Mouse (Mus musculus) left cerebral cortex, postnatal 36 days (tissue): ENCODE data around the gene Nxn. TPM values are rescaled to one million over a fixed set of nuclear protein-coding genes. Genes with fewer than 3 reads are reported as not detected.

Experiments used
- DNase-seq, 2 experiments: peaks; one replicate each; pipeline ENCODE4 v3.0.0; 2021 to 2022; ENCODE audit warnings: low spot score in 2 of 2, mixed read lengths in 1 of 2
- intact Hi-C: fragments of 180-260 bp; cut with DNase I; formaldehyde crosslinking; loops from one replicate; pipeline ENCODE4 v1.15.1; 2025
- total RNA-seq, 2 experiments: library from RNA; stranded (reverse); gene quantifications; 2 replicates each; pipeline ENCODE4 v1.2.3; 2021

The Nxn gene
- total RNA-seq: 10 to 100 TPM; 11.0 to 11.6 TPM

DNA sequence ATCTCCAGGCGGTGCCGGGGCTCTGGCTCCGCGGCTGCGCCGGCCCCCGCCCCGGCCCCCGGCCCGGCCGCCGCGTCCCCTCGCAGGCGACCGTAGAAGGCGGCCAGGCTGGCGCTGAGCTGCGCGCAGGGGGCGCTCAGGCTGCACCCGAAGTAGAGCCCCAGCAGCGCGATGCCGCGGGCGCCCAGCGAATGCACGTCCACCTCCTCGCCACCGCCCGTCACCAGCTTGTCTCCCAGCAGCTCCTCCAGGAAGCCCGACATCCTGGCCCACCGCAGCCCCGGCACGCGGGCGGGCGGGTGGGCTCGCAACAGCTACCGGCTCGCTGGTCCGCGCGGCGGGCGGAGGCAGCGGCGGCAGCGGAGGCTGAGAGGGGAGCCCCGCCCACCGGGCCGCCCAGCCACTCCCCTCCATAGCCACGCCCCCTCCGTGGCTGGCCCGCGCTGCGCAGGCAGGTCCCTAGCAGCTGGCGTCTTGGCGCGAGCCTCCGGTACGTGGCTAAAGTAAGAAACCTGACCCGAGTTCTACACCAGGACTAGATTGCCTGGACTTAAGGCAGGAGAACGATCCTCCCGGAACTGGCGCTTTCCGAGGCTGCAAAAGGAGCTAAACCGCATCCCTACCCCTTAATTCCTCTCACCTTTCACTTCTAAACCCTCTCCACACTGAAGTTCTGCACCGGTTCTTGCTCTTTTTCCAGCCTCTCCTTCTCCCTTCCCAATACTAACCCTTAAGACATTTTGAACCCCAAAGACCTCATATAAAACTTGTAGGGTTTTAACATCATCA, at the start of gene Nxn:
Gene Nxn (minus strand): TSS at position 343 of the 789 bp plus-strand sequence.
- intact Hi-C loops: loop anchor here (1.0 to 5.0 kb wide), 2 partner anchors 127 to 146 kb away; no protein-coding TSS in a partner anchor
- peak; percentile 80 for DNase-seq

DNA sequence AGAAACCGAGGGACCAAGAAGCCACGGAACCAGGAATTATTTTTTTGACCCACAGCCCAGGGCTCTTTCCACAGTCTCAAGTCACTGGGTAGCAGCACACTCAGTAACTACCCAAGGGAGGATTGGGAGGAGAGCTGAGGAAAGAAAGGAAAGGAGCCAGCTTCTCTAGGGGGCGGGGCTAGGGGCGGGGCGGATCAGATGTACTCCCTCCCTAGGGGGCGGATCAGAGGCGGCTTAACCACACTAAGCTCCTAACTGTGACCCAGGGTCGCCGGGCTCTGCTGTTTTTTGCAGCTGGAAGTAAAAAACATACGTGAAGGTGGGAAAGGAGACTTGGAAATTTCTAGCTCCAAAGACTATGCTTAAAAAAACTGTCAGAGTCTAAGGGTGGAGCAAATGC, 47.3 kb upstream of the Nxn start:
- no peak for DNase-seq
- intact Hi-C loops: no loop called here

DNA sequence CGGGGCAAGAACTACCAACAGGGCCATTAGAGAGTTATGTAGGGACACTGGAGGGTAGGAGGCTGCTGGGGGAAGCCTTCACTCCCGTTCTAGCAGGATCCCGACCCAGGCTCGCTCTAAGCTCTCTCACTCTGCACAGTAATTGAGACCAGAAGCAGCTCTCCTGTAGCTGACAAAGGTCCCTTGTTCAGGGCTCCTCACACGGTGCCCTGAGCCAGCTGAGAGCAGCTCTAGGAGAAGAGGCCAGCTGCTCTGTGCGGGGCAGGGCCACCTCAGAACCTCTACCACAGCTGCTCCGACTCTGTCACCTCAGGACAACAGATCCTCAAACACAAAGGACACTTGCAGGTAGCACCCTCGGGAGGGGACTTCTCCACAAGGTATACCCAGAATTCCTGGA, 46.5 kb upstream of the Nxn start:
- no peak for DNase-seq
- intact Hi-C loops: no loop called here

DNA sequence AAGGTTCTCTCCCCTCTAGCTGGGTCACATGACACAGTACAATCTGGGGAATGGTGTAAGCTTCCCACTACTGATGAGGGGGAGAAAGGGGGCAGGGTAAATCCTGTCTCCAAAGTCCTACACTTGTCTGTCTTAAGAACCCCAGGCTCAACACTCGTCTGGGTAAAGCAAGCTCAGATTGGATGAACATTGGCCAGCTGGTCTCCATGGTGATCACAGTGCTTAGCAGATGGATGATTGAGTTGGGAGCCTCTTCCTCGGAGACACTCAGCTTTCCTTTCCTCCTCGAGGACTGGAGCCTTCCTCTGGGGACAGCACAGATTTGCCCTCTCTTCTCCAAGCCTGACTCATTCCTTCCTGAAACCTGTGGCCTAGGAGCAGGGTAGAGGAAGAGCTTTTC, 40.7 kb upstream of the Nxn start:
- DNase-seq: peak; percentile 45 to 60
- intact Hi-C loops: no loop called here

DNA sequence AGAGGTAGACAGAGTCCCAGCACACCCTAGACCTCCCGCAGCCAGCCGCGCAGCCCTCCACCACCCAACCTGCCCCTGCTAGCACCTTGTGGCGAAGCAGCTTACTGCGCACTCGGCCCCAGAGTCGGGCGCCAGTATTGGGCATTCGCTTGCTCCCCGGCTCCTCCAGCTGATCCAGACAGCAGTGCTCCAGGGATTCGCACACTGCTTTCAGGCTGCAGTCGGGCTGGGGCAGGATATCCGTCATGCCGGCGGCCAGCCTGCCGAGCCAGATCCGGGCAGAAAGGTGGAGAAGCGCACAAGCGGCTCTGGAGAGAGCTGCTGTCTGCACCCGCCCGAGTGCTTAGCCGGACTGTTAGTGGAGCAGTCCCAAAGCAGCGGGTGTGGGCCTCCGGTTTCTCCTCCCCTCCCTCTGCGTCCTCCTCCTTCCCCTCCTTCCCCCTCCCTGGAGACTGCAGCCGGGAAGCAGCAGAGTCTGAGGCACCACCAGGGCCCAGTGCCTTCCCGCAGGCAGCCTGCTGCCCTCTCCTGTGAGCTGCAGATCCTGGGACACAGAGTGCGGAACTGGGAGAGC, 38.0 kb upstream of the Nxn start:
- intact Hi-C loops: no loop called here
- DNase-seq: peak in 1 of 2 experiments; percentile 45

- no peak for DNase-seq
- intact Hi-C loops: no loop called here
Observed at GRCm38 (mm10) chr11:76436009-76436408, 37.1 kb upstream of the Nxn start.

- DNase-seq: no peak
- intact Hi-C loops: no loop called here
Observed at GRCm38 (mm10) chr11:76429966-76430631, 31.2 kb upstream of the Nxn start.

DNA sequence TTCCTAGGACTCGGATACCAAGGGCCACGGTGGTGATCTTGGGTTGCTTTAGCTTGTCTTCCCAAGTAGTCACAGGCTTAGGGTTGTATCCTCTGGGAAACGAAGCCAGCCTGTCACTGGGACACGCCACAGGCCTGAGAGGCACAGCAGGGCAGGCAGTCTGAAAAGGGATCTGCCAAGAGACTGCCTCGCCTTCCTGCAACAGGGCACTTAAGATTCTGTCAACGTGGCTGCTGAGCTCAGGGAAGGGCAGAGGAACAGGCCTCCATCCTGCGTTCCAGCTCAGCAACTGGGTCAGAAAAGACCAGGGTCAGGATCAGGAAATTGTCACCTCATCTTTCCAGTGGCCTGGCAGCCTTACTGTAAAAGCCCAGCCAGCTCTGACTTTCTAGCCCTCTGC, 30.6 kb upstream of the Nxn start:
- DNase-seq: no peak
- intact Hi-C loops: no loop called here

GRCm38 (mm10) chr11:76429046-76429445, 30.1 kb upstream of the Nxn start:
- DNase-seq: no peak
- intact Hi-C loops: no loop called here

DNA sequence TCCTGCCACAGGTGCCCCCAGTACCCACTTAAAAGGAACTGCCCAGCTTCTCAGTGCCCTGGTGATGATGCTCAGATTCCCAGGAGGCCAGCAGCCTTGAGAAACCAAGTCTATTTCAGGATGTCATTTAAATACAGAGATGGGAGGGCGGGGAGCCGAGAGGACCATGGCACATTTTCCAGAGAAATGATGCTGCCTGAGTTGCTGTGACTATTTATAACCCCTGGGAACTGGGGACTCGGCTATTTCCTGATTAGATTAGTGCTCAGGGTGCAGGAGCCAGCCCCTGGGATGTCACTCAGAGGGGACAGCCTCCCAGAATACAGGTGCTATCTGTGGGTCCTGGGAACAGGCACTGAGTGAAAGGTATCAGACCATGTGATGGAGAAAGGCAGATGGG, 28.8 kb upstream of the Nxn start:
- intact Hi-C loops: no loop called here
- DNase-seq: no peak

DNA sequence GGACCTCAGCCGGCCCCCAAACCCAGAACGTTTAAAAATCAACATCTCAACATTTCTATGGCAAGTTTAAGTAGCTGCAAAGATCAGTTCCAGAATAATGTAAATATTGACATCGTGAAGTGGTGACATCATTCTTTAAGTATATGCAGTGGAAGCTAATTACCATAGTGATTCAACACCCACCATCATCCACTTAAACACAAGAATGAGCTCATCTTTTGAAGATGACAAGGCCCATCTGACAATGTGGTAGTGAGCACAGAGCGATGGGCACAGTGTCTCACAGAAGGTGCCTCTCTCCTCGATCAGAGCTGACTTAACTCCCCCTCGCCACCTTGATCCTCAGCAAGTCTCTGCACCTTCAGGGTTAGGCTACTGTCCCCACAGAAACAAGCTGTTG, 26.8 kb upstream of the Nxn start:
- intact Hi-C loops: no loop called here

GRCm38 (mm10) chr11:76420896-76421295, 22.0 kb upstream of the Nxn start:
- intact Hi-C loops: no loop called here
- DNase-seq: no peak

More for the DNA sequence above, 26.8 kb upstream of the Nxn start:
- no peak for DNase-seq

GRCm38 (mm10) chr11:76419179-76419578, 20.2 kb upstream of the Nxn start:
- intact Hi-C loops: no loop called here
- DNase-seq: no peak

DNA sequence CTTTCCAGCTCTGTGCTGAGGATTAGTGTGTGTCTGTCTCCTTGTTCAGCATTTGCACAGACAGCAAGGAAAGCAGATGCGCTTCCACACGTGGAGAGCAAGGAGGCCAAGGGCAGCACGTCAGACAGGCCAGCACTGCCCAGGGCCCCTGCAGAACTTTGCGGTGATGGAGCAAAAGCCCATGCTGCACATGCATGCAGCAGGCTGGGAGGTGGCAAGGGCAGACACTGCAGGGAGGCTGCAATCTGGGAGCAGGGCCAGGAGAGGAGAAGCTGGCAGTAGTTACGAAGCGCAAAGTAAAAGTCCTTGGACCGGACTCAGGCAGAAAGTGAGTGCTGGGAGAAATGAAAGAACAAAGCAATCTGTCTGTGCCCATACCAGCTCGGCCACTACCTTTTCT, 19.5 kb upstream of the Nxn start:
- peak in 1 of 2 experiments; percentile 73 for DNase-seq
- intact Hi-C loops: no loop called here

DNA sequence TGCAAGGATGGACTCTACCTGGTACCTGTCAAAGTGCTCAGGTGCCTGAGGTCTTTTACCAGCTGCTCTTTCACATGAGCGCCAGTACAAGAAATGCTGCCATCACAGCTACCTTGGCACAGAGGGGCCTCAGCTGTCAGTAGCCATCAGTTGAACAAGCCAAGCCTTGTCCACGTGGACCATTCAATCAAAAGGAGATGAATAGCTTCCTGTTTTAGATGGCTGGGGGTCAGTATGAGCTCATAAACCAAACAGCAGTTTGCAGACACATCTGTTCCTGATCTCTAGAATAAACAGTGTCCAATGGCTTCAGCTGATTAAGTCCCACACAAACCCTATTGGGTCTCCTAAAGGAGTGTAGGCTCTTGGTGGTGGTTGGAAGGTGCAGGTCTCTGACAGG, 17.0 kb upstream of the Nxn start:
- no peak for DNase-seq
- intact Hi-C loops: no loop called here

GRCm38 (mm10) chr11:76415001-76415400, 16.1 kb upstream of the Nxn start:
- DNase-seq: no peak
- intact Hi-C loops: no loop called here

GRCm38 (mm10) chr11:76413202-76413601, 14.3 kb upstream of the Nxn start:
- no peak for DNase-seq
- intact Hi-C loops: no loop called here

DNA sequence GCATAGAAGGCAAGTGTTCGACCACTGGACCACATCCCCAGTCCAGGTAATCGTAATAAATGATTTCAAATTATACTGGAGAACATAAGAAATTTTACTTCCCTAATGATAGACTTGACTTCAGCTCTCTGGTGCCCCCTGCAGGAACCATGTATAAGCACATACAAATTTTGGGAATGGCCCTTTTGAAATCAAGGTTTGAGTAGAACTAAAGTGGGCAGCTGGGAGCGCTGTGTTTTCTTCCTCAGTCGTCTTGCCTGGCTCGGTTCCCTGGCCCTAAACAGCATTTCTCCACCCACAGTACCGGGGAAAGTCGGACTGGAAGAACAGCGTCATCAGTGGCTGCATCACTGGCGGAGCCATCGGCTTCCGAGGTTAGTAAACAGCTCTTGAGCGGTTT, 11.9 kb upstream of the Nxn start:
- DNase-seq: peak; percentile 56 to 61
- intact Hi-C loops: loop anchor here (2.0 kb wide), 1 partner anchor 44 kb away; no protein-coding TSS in a partner anchor

- DNase-seq: peak; percentile 96 to 97
- intact Hi-C loops: no loop called here
Observed at GRCm38 (mm10) chr11:76406702-76407583, 8.0 kb upstream of the Nxn start, which contains the start of gene Timm22. Gene Timm22 (plus strand): TSS chr11:76406952.
